Mouse (Mus musculus) megakaryocyte, adult 5-6 weeks (primary cell): Measurements from ENCODE around the gene 1700025G04Rik. TPM values are rescaled to one million over a fixed set of nuclear protein-coding genes. Genes with fewer than 3 reads are reported as not detected.
A peak's percentile ranks its signal among the peaks of the same experiment; 100 is the strongest.

Source experiments
- ATAC-seq: 2 replicates; pipeline ENCODE4 v1.8.0; 2016; ENCODE audit warnings: mild to moderate bottlenecking, inconsistent platforms; ENCODE audit not compliant: poor library complexity, severe bottlenecking
- total RNA-seq, 2 experiments: library from RNA; stranded (forward) in 1 of 2; stranded (reverse) in 1 of 2; fragments of 153-499, 151-499 nt in 1 of 2; fragments of 221-1000, 200-1000 nt in 1 of 2; gene quantifications; 2 replicates each; pipeline versions ENCODE4 v1.2.3 to v1.2.4; 2015 to 2017

The 1700025G04Rik gene
- total RNA-seq, 2 experiments from 2014 or later, result 27.8 to 51.1 TPM

- ATAC-seq, result no peak
Observed at GRCm38 (mm10) chr1:152037589-152037988, 52.3 kb downstream of the 1700025G04Rik start.

DNA sequence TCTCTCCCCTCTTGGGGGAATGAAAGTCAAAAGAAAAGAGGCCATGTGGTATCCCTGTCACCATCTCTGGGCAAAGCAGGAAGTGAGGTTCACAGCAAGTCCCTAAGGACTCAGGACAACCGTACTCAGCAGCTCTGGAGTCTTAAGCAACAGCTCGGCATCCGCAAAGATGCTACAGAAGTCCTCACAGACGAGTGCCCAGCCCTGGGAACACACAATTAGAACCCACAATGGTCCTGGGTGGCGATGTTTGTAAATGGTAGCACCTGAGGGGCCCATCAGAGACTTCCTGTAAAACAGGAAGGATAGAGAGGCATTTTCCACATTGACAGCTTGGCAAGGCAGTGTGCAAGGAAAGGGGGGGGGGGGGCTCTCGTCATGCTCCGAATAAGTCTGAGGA is 55.2 kb downstream of the 1700025G04Rik start:
- no peak for ATAC-seq

DNA sequence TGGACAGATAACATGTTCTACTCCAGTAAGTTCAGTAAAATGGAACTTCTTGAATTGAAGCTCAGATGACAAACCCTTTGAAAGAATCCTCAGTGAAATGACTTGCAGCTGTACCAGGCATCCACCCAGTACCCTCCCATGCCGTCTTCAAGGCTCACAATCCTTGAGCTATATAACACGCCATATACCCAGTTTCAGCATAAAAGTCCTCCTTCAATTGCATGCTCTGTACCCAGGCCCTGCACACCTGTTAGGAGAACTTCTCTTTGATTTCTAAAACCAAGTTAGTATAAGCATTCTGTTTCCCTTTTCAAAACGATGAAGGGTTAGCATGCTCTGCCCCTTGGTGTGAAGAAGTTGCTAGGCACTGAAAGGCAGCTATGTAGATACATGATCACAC is 56.2 kb downstream of the 1700025G04Rik start:
- ATAC-seq, result no peak

- no peak for ATAC-seq
Observed at GRCm38 (mm10) chr1:152032144-152032543, 57.8 kb downstream of the 1700025G04Rik start.

GRCm38 (mm10) chr1:152030546-152030945 is 59.4 kb downstream of the 1700025G04Rik start:
- ATAC-seq, result no peak

- no peak for ATAC-seq
Observed at GRCm38 (mm10) chr1:152028718-152029117, 61.2 kb downstream of the 1700025G04Rik start.

GRCm38 (mm10) chr1:152026762-152027161 is 63.2 kb downstream of the 1700025G04Rik start:
- no peak for ATAC-seq

DNA sequence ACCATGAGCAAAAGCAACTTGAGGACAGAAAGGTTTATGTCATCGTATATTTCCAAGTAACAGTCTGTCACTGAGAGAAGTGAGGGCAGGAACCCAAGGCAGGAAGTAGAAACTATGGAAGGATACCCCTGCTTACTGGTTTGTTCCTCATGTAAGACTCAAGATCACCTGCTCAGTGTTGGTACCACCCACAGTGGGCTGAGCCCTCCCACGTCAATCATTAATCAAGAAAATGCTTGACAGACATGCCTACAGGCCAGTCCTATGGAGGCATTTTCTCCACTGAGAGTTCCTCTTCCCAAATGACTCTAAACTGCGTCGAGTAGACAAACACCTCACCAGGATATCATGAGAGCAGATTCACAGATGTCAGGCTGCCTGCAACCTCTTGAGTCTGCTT is 64.6 kb downstream of the 1700025G04Rik start:
- peak; percentile 36 for ATAC-seq

- ATAC-seq, result no peak
Observed at GRCm38 (mm10) chr1:152024019-152024787, 65.7 kb downstream of the 1700025G04Rik start.

DNA sequence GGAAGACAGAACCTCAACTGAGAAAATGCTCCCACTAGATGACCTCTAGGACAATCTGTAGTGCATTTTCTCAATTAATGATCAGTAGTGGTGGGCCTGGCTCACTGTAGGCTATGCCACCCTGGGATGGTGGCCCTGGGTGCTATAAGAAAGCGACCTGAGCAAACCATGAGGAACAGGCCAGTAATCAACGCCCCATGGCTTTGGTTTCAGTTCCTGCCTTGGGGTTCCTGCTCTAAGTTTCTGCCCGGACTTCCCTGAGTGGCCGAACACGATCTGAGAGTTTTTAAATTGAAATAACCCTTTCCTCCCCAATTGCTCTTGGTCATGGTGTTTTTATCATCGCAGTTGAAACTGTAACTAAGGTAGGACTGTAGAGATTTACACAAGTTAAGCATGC is 69.1 kb downstream of the 1700025G04Rik start:
- ATAC-seq, result peak; percentile 58

GRCm38 (mm10) chr1:152020070-152020469 is 69.9 kb downstream of the 1700025G04Rik start:
- ATAC-seq, result no peak

DNA sequence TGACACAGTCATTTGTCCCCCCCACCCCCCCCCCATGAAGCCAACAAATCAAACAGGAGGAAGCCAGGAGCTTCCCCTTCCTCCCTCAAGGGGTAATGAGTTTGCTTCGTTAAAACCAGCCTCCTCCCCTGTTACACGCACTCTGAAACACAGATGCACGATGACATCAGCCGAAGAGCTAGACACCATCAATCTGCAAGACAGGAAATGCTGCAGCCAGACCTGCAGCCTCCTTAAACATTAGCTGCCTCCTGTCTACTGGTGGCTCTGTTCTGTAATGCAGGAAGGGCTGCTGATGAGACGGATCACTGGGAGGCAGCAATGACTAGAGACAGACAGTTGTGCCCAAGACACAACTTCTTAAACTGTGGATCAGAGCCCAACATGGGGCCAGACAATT is 70.7 kb downstream of the 1700025G04Rik start:
- peak; percentile 64 for ATAC-seq

DNA sequence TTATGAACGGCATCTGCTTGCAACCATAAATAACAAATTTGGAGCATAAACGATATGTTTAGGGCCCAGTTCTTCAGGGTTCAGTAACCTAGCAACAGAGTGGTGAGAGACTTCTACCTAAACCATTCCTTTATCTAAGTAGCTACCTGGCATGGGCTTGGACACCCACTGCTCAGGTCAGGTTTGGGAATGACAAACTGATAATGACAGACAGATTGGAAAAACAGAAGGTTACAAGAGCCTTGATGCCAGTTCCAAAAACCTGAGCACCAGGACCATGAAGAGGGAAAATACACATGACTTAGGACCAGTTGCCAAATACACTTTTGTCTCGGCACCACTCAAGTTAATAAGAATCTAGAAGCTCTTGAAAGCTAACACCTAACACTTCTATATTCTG is 71.6 kb downstream of the 1700025G04Rik start:
- no peak for ATAC-seq

- ATAC-seq, result no peak
Observed at GRCm38 (mm10) chr1:152016663-152017062, 73.3 kb downstream of the 1700025G04Rik start.

GRCm38 (mm10) chr1:152015555-152016125 is 74.3 kb downstream of the 1700025G04Rik start:
- peak; percentile 87 for ATAC-seq

DNA sequence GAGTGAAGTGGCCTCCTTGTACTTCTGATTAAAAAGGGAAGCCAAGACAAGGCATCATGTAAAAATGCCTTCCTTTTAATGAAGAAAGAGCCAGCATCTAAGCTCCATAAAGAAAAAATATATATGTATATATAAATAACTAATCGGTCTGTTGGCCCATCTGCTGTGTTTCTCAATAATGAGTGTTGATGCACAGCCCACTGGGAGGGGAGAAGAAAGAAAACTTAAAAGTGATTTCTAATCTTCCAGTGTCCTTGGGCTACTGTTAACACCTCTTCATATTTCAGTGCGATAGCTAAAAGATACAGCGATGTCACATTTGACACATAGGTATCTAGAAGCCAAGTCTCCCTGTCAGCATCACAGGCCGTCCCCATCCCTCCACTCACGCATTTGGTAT is 78.2 kb downstream of the 1700025G04Rik start:
- ATAC-seq, result no peak

DNA sequence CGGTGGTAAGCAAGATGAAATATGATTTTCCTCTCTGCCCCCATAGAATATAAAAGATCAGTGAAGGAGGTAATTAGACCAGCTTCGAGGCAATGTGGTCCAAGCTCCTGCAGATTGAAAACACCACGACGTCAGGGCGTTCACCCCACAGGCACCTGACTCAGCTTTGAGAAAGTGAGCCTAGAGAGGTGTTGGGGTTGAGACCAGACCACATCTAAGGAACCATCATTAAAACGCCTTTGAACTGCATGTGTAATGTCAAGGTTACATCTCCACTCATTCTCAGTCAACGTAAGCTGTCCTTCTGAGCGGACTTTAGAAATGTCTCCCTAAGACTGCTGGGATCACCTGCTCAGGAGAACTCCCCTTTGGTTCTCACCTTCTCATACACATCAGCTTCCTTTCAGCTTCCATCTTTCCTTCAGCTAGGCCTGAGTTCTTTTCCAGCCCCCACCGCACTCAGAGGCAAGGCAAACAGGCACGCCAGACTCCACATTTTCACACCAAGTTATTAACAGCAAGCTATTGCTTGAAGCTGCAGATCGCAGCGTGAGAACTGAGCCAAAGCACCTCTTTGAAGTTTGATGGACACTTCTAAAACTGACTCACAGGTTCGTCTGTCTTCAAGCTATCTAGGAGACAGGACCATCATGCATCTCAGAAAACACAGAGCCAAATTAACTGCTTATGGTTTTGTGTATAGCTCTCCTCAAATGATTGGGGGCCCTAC is 79.5 kb downstream of the 1700025G04Rik start:
- peak; percentile 38 for ATAC-seq

- ATAC-seq, result peak; percentile 25
Observed at GRCm38 (mm10) chr1:152008473-152008991, 81.4 kb downstream of the 1700025G04Rik start.

DNA sequence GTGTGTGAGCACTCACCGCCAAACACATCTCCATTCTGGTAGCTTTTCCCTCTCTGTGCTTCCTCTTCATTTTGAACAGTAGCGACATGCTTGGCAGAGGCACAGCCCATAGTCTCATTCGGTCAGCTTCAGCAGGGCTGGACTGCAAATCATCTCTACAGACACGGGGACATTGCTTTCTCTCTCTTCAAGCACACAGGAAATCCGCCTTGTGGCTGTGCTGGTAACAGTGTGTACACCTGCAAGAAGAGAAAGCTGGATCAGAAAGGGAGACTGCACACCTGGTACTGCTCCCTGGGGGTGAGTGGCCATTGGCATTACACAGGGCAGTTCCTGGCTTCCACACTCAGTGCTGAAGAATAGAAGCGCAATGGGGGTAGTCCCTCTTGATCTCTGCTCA is 83.4 kb downstream of the 1700025G04Rik start:
- ATAC-seq, result no peak

- ATAC-seq, result no peak
Observed at GRCm38 (mm10) chr1:152004509-152004908, 85.4 kb downstream of the 1700025G04Rik start.

DNA sequence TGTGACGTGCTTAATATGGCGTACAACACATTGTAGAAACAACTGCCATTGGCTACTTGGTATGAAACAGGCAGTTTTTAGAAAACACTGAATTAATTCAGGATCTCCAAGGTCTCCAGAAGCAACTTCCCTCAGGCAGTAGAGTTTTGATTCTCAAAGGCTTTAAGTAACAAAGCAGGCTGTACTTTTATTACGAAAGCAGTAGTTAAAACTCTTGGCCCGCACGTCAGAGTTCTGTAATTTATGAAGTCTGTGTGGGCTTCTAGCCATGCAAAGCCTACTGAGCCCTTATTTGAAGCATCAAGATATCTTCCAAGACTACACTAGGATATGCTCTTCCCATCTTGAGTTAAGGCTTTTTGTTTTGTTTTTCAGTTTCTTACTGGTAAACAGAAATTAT is 89.5 kb downstream of the 1700025G04Rik start:
- ATAC-seq, result no peak
